Comparison of ENCODE assay signal across 9 mouse cellular contexts in genomic region chr12:78001846-78002245, GRCm38 (mm10).
DNase-seq lines count a peak whose midpoint lies in the region; ATAC-seq and TF ChIP-seq lines count a peak whose summit lies in the region.
"Had no signal": no experiment of that assay in that cellular context is flagged by ENCODE, and none has a peak within 500 bp of the region (broad histone marks: within the 10 kb centered on the region; RNA-seq: fewer than 3 reads in every experiment).

No protein-coding gene starts in this region.

- H3K27me3 ChIP-seq in cerebellum, adult 2 months (ENCODE audit: control insufficient read depth, insufficient read depth, low read length) = no peaks in the 10 kb centered on the region
- no peaks in the 10 kb centered on the region for H3K27me3 ChIP-seq in hindbrain, embryonic 15.5 days
- no peaks in the 10 kb centered on the region for H3K27me3 ChIP-seq in limb, embryonic 10.5 days (ENCODE audit: low read depth, poor library complexity, severe bottlenecking)

- 6% methylated on average over 9 of the region's 9 CpGs for WGBS in cerebellum, adult 2 months
- 63% methylated on average over 9 of the region's 9 CpGs for WGBS in hindbrain, embryonic 15.5 days
- WGBS in limb, embryonic 10.5 days = 88% methylated on average over 9 of the region's 9 CpGs

- intact Hi-C loops in left cerebral cortex, postnatal 10 days (cut with DNase I) = no loop called here

- H3K9me3 ChIP-seq in hindbrain, embryonic 15.5 days = no peaks in the 10 kb centered on the region
- no peaks in the 10 kb centered on the region for H3K9me3 ChIP-seq in limb, embryonic 10.5 days (replicated peaks)

- no peaks in the 10 kb centered on the region for H3K36me3 ChIP-seq in hindbrain, embryonic 15.5 days
- H3K36me3 ChIP-seq in limb, embryonic 10.5 days = no peaks in the 10 kb centered on the region

- peak; percentile 57 to 79 for DNase-seq in cerebellum, adult 2 months
- DNase-seq in left cerebral cortex, postnatal 10 days (ENCODE audit: extremely low spot score in 1 of 2, low spot score in 2 of 2) = peak; percentile 48 to 86
- no peak for DNase-seq in natural killer cell, adult 2 months (ENCODE audit: low spot score in 2 of 2)
- no peak for DNase-seq in yolk sac, embryonic 10.5 days (ENCODE audit: low spot score)
- no peak for DNase-seq in limb, embryonic 10.5 days (ENCODE audit: low spot score)
- DNase-seq: heart, postnatal 14 days had no signal

- peak; percentile 99 for ATAC-seq in cerebellum, adult (ENCODE audit: insufficient number of reproducible peaks, low FRiP score, low TSS enrichment)
- ATAC-seq in hindbrain, embryonic 15.5 days (ENCODE audit: low FRiP score, low read depth) = peak; percentile 54; the same call in 1 of the 2 replicates

- no peak for TF ChIP-seq CTCF in cerebellum, adult 2 months (IDR thresholded peaks at IDR 0.05; ENCODE audit: borderline replicate concordance, insufficient read depth, low read depth, low read length)

- H3K27ac ChIP-seq in cerebellum, adult 2 months (ENCODE audit: insufficient read depth, low read length) = no peak overlapping the region
- H3K27ac ChIP-seq in hindbrain, embryonic 15.5 days (replicated peaks) = no peak overlapping the region
- H3K27ac ChIP-seq in limb, embryonic 10.5 days = no peak overlapping the region

- H3K4me2 ChIP-seq in hindbrain, embryonic 15.5 days = no peak overlapping the region

- H3K9ac ChIP-seq in hindbrain, embryonic 15.5 days = no peak overlapping the region

- no peak overlapping the region for H3K4me3 ChIP-seq in cerebellum, adult 2 months (replicated peaks; ENCODE audit: insufficient read depth, low read depth, low read length)
- no peak overlapping the region for H3K4me3 ChIP-seq in hindbrain, embryonic 15.5 days
- no peak overlapping the region for H3K4me3 ChIP-seq in limb, embryonic 10.5 days
- H3K4me3 ChIP-seq: erythroblast, embryonic 14.5 days had no signal

- H3K4me1 ChIP-seq in cerebellum, adult 2 months (ENCODE audit: control insufficient read depth, insufficient read depth, low read length) = no peaks in the 10 kb centered on the region
- H3K4me1 ChIP-seq in hindbrain, embryonic 15.5 days (replicated peaks) = no peaks in the 10 kb centered on the region
- no peaks in the 10 kb centered on the region for H3K4me1 ChIP-seq in limb, embryonic 10.5 days

- TF ChIP-seq POLR2A in cerebellum, adult 2 months (IDR thresholded peaks at IDR 0.05; ENCODE audit: borderline replicate concordance, insufficient read depth, low read length) = no peak

Comparison
In these comparisons a context has a peak if more than half of its experiments do, and no peak if none do; other contexts are left out.
1. DNase-seq: peak in cerebellum, adult 2 months (2 of 2) and left cerebral cortex, postnatal 10 days (2 of 2); none in natural killer cell, adult 2 months (0 of 2), yolk sac, embryonic 10.5 days (single experiment) and limb, embryonic 10.5 days (single experiment).